ENCODE assay signal across 11 mouse cellular contexts in genomic region chr13:45751231-45751630, GRCm38 (mm10).
A peak's percentile ranks its signal among the peaks of the same experiment; 100 is the strongest.
DNase-seq lines count a peak whose midpoint lies in the region; ATAC-seq lines count a peak whose summit lies in the region.
"Had no signal": no experiment of that assay in that cellular context is flagged by ENCODE, and none has a peak within 500 bp of the region (broad histone marks: within the 10 kb centered on the region; RNA-seq: fewer than 3 reads in every experiment).

No protein-coding gene starts in this region.

- no peaks in the 10 kb centered on the region for H3K36me3 ChIP-seq in heart, embryonic 11.5 days (ENCODE audit: control insufficient read depth, insufficient read depth, low read length)
- no peaks in the 10 kb centered on the region for H3K36me3 ChIP-seq in neural tube, embryonic 15.5 days

- intact Hi-C loops in left cerebral cortex, postnatal 14 days (cut with DNase I) = no loop called here
- intact Hi-C loops in gastrocnemius, postnatal 14 days (cut with DNase I; ENCODE audit: low total_unique reads) = no loop called here

- no peak overlapping the region for H3K9ac ChIP-seq in heart, embryonic 11.5 days (ENCODE audit: low read depth, low read length)
- no peak overlapping the region for H3K9ac ChIP-seq in neural tube, embryonic 15.5 days (replicated peaks)

- H3K27ac ChIP-seq in heart, embryonic 11.5 days (ENCODE audit: low read depth, low read length) = no peak overlapping the region
- no peak overlapping the region for H3K27ac ChIP-seq in neural tube, embryonic 15.5 days (replicated peaks)

- H3K4me3 ChIP-seq in heart, embryonic 11.5 days (ENCODE audit: low read depth, low read length) = no peak overlapping the region
- H3K4me3 ChIP-seq in neural tube, embryonic 15.5 days (replicated peaks) = no peak overlapping the region

- ATAC-seq in heart, embryonic 11.5 days (replicated peaks; ENCODE audit: insufficient number of reproducible peaks, low FRiP score, low TSS enrichment) = no peak
- no peak for ATAC-seq in neural tube, embryonic 15.5 days (ENCODE audit: low FRiP score)
- ATAC-seq in CD4-positive, CD25-positive, alpha-beta regulatory T cell, adult 4 months = no peak

- H3K4me2 ChIP-seq in heart, embryonic 11.5 days = no peak overlapping the region
- H3K4me2 ChIP-seq in neural tube, embryonic 15.5 days = no peak overlapping the region

- DNase-seq in heart, adult 11 months = peak; percentile 78
- peak; percentile 29 for DNase-seq in neural tube, embryonic 10.5 days (ENCODE audit: extremely low spot score, low spot score)
- peak; percentile 16 for DNase-seq in c-Kit-negative CD71-positive TER-119-positive erythroid progenitor cells, embryonic 14.5 days (ENCODE audit: low read depth, low spot score)
- DNase-seq in left cerebral cortex, postnatal 14 days (ENCODE audit: low spot score in 2 of 2) = no peak
- DNase-seq in gastrocnemius, postnatal 14 days = no peak
- DNase-seq: kidney, postnatal 25 days; left cerebral cortex, postnatal 4 days; lung, postnatal 36 days had no signal

- peaks cover 23% of the 10 kb centered on the region for H3K4me1 ChIP-seq in heart, embryonic 11.5 days (ENCODE audit: control insufficient read depth, insufficient read depth, low read length)
- peaks cover 17% of the 10 kb centered on the region; the same call in 1 of the 2 replicates for H3K4me1 ChIP-seq in neural tube, embryonic 15.5 days

- WGBS in heart, embryonic 11.5 days (ENCODE audit: insufficient replicate concordance) = 72% methylated on average over 2 of the region's 2 CpGs
- WGBS in neural tube, embryonic 15.5 days = 66% methylated on average over 2 of the region's 2 CpGs

- H3K27me3 ChIP-seq in heart, embryonic 11.5 days (ENCODE audit: control insufficient read depth, insufficient read depth, low read length) = no peaks in the 10 kb centered on the region
- no peaks in the 10 kb centered on the region for H3K27me3 ChIP-seq in neural tube, embryonic 15.5 days (replicated peaks)

- H3K9me3 ChIP-seq in heart, embryonic 11.5 days (replicated peaks; ENCODE audit: control insufficient read depth, low read length) = no peaks in the 10 kb centered on the region
- no peaks in the 10 kb centered on the region for H3K9me3 ChIP-seq in neural tube, embryonic 15.5 days (replicated peaks)

Comparison
In these comparisons a context has a peak if more than half of its experiments do, and no peak if none do; other contexts are left out.
1. DNase-seq: peak in heart, adult 11 months (single experiment), neural tube, embryonic 10.5 days (single experiment) and c-Kit-negative CD71-positive TER-119-positive erythroid progenitor cells, embryonic 14.5 days (single experiment); none in left cerebral cortex, postnatal 14 days (0 of 2) and gastrocnemius, postnatal 14 days (single experiment).